Mouse (Mus musculus): ENCODE measurements at regions not wholly inside any gene's neighbourhood (a gene's known extent, or its start where the extent isn't known, plus 50 kb on each side); places are given as distances from the start of the nearest gene placed in this dataset.
A peak's percentile ranks its signal among the peaks of the same experiment; 100 is the strongest.

GRCm38 (mm10) chr1:133549816-133550215, 60.3 kb downstream of the Snrpe start:
- Histone ChIP-seq H3K9me3 (0 out of 2 replicates have a peak, but pooled peaks cover 5% of the 10 kb centered on the region), H3K27me3 (replicated peaks) (no peaks in the 10 kb centered on the region), H3K4me1 (no peaks in the 10 kb centered on the region), H3K9ac (no peak overlapping the region), H3K4me2 (no peak overlapping the region), H3K36me3 (no peaks in the 10 kb centered on the region), H3K4me3 (no peak overlapping the region), H3K27ac (replicated peaks) (no peak overlapping the region)
- ATAC-seq (ENCODE audit: extremely low read depth, insufficient number of reproducible peaks, low FRiP score, low TSS enrichment) = no peak
- 58% methylated on average over 10 of the region's 10 CpGs for WGBS

DNA sequence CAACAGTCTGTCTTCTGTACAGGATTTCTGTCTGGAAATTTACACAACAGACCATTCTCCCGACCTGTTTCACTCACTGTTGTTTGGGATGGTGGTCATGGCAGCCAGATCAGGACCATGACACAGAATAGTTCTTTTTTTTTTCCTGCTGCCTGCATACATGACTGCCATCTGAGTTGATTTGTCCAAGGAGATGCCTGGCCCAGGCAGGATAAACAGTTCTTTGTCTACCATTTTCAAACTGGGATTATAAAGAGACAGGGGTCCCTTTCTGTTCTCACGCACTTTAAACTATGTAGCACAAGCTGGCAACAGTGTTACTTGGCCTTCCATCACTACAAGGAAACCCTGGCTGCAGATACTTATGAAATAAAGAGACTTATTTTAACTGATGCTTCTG, 61.1 kb downstream of the Snrpe start:
- 55% methylated on average over 2 of the region's 2 CpGs for WGBS
- H3K4me2 ChIP-seq = no peak overlapping the region
- H3K4me1 ChIP-seq = no peaks in the 10 kb centered on the region
- H3K9me3 ChIP-seq = 0 out of 2 replicates have a peak, but pooled peaks cover 5% of the 10 kb centered on the region
- no peak overlapping the region for H3K4me3 ChIP-seq
- no peaks in the 10 kb centered on the region for H3K27me3 ChIP-seq (replicated peaks)
- no peak overlapping the region for H3K9ac ChIP-seq
- no peaks in the 10 kb centered on the region for H3K36me3 ChIP-seq
- no peak overlapping the region for H3K27ac ChIP-seq (replicated peaks)
- no peak for ATAC-seq (ENCODE audit: extremely low read depth, insufficient number of reproducible peaks, low FRiP score, low TSS enrichment)

- 78% methylated on average over 3 of the region's 3 CpGs for WGBS
- H3K9ac ChIP-seq = no peak overlapping the region
- no peak overlapping the region for H3K27ac ChIP-seq (replicated peaks)
Observed at GRCm38 (mm10) chr1:133547541-133547940, 62.5 kb downstream of the Snrpe start.

GRCm38 (mm10) chr1:133544996-133545395, 65.1 kb downstream of the Snrpe start:
- no peaks in the 10 kb centered on the region for H3K27me3 ChIP-seq (replicated peaks)
- no peak overlapping the region for H3K4me2 ChIP-seq
- H3K9me3 ChIP-seq = no peaks in the 10 kb centered on the region
- no peak for ATAC-seq (ENCODE audit: extremely low read depth, insufficient number of reproducible peaks, low FRiP score, low TSS enrichment)
- no peaks in the 10 kb centered on the region for H3K36me3 ChIP-seq
- H3K9ac ChIP-seq = no peak overlapping the region
- 72% methylated on average over 9 of the region's 9 CpGs for WGBS
- H3K4me3 ChIP-seq = no peak overlapping the region
- no peaks in the 10 kb centered on the region for H3K4me1 ChIP-seq
- H3K27ac ChIP-seq (replicated peaks) = no peak overlapping the region

More at GRCm38 (mm10) chr1:133547541-133547940, 62.5 kb downstream of the Snrpe start:
- Histone ChIP-seq H3K27me3 (replicated peaks) (no peaks in the 10 kb centered on the region), H3K4me1 (no peaks in the 10 kb centered on the region), H3K4me3 (no peak overlapping the region), H3K36me3 (no peaks in the 10 kb centered on the region), H3K9me3 (no peaks in the 10 kb centered on the region), H3K4me2 (no peak overlapping the region)
- no peak for ATAC-seq (ENCODE audit: extremely low read depth, insufficient number of reproducible peaks, low FRiP score, low TSS enrichment)

- Histone ChIP-seq H3K36me3 (no peaks in the 10 kb centered on the region), H3K9ac (no peak overlapping the region), H3K9me3 (0 out of 2 replicates have a peak, but pooled peaks cover 3% of the 10 kb centered on the region), H3K4me3 (no peak overlapping the region), H3K4me1 (no peaks in the 10 kb centered on the region), H3K27ac (replicated peaks) (no peak overlapping the region), H3K27me3 (replicated peaks) (no peaks in the 10 kb centered on the region), H3K4me2 (no peak overlapping the region)
- no peak for ATAC-seq (ENCODE audit: extremely low read depth, insufficient number of reproducible peaks, low FRiP score, low TSS enrichment)
- WGBS = 77% methylated on average over 10 of the region's 10 CpGs
Observed at GRCm38 (mm10) chr1:133543751-133544150, 66.3 kb downstream of the Snrpe start.

- 70% methylated on average over 15 of the region's 15 CpGs for WGBS
Observed at GRCm38 (mm10) chr1:133541996-133542775, 67.9 kb downstream of the Snrpe start.

DNA sequence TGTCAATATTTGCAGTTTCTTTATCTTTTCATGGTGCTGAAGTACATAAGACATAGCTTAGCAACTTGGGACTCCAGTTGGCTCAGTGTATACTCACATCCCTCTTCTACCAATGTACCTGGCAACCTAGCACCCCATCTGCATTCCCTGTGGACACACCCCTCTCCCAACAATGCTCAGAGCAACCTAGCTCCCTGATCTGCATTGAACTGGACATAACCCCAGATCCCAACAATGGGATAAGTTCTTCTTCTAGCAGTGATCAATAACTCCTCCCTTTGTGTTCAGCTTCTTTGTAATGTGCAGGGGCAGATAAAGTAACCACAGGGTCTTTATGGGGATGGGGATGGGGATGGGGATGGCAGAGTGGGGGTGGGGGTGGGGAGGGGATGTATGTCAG, 79.4 kb downstream of the Snrpe start:
- Histone ChIP-seq H3K4me1 (no peaks in the 10 kb centered on the region), H3K9me3 (0 out of 2 replicates have a peak, but pooled peaks cover 6% of the 10 kb centered on the region), H3K36me3 (no peaks in the 10 kb centered on the region), H3K4me3 (no peak overlapping the region), H3K27me3 (replicated peaks) (no peaks in the 10 kb centered on the region), H3K4me2 (no peak overlapping the region), H3K27ac (replicated peaks) (no peak overlapping the region), H3K9ac (no peak overlapping the region)
- no peak for ATAC-seq (ENCODE audit: extremely low read depth, insufficient number of reproducible peaks, low FRiP score, low TSS enrichment)

More at GRCm38 (mm10) chr1:133541996-133542775, 67.9 kb downstream of the Snrpe start:
- H3K4me3 ChIP-seq = no peak overlapping the region
- no peak overlapping the region for H3K4me2 ChIP-seq
- no peak overlapping the region for H3K27ac ChIP-seq (replicated peaks)
- no peaks in the 10 kb centered on the region for H3K36me3 ChIP-seq
- H3K4me1 ChIP-seq = no peaks in the 10 kb centered on the region
- ATAC-seq (ENCODE audit: extremely low read depth, insufficient number of reproducible peaks, low FRiP score, low TSS enrichment) = no peak
- H3K9ac ChIP-seq = no peak overlapping the region
- H3K9me3 ChIP-seq = 0 out of 2 replicates have a peak, but pooled peaks cover 6% of the 10 kb centered on the region
- no peaks in the 10 kb centered on the region for H3K27me3 ChIP-seq (replicated peaks)

DNA sequence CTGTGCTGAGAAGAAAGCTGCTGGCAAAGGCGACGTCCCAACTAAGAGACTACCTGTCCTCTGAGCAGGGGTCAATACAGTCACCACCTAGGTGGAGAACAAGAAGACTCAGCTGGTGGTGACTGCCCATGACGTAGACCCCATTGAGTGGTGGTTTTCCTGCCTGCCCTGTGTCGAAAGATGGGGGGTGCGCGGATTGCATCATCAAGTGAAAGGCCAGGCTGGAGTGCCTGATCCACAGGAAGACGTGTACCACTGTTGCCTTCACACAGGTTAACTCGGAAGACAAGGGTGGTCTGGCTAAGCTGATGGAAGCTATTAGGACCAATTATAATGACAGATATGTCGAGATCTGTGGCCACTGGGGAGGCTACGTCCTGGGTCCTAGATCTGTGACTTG, 80.3 kb downstream of the Snrpe start:
- H3K4me2 ChIP-seq = no peak overlapping the region
- H3K36me3 ChIP-seq = no peaks in the 10 kb centered on the region
- H3K9me3 ChIP-seq = 0 out of 2 replicates have a peak, but pooled peaks cover 6% of the 10 kb centered on the region
- no peak for ATAC-seq (ENCODE audit: extremely low read depth, insufficient number of reproducible peaks, low FRiP score, low TSS enrichment)
- no peak overlapping the region for H3K9ac ChIP-seq
- H3K27me3 ChIP-seq (replicated peaks) = no peaks in the 10 kb centered on the region
- H3K4me3 ChIP-seq = no peak overlapping the region
- no peak overlapping the region for H3K27ac ChIP-seq (replicated peaks)
- 82% methylated on average over 10 of the region's 10 CpGs for WGBS
- H3K4me1 ChIP-seq = no peaks in the 10 kb centered on the region

DNA sequence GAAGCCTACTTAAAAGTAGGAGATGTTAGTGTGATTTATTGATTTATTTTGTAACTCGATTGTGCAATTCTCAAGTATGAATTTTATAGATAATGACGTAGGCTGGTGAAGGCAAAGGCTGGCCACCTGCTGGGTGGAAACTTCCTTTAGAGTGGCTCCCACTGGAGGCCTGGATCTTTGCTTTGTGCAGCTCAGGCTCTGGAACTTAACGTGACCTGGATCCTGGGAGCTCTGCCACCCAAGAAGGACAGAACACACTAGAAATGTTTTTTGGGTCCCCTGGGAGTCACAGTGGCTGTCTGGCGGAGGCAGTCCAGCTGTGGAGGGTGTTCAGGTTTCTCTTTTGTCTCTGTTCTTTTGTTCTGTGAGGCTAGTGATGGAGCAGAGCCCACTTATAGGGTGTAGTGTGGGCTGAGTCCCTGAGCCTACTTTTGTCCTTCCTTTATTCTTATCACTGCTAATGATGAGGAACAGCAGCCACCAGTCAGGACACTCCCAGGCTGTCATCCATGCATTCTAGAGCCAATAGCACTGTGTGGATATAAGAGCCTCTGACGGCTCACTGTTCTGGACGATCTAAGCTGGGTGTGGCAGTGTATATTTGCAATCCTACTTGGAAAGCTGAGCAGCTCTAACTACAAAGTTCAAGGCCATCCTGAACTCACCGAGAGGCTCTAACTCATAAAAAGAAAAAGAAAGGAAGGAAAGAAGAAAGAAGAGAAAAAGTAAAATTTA, 82.3 kb downstream of the Snrpe start:
- no peak overlapping the region for H3K4me2 ChIP-seq
- no peaks in the 10 kb centered on the region for H3K4me1 ChIP-seq
- H3K9me3 ChIP-seq = 0 out of 2 replicates have a peak, but pooled peaks cover 6% of the 10 kb centered on the region
- no peak overlapping the region for H3K9ac ChIP-seq
- no peaks in the 10 kb centered on the region for H3K27me3 ChIP-seq (replicated peaks)
- H3K27ac ChIP-seq (replicated peaks) = no peak overlapping the region
- 50% methylated on average over 7 of the region's 7 CpGs for WGBS
- H3K36me3 ChIP-seq = no peaks in the 10 kb centered on the region
- H3K4me3 ChIP-seq = no peak overlapping the region
- ATAC-seq (ENCODE audit: extremely low read depth, insufficient number of reproducible peaks, low FRiP score, low TSS enrichment) = no peak

- Histone ChIP-seq H3K36me3 (no peaks in the 10 kb centered on the region), H3K4me3 (no peak overlapping the region), H3K9me3 (no peaks in the 10 kb centered on the region), H3K27ac (replicated peaks) (no peak overlapping the region), H3K9ac (no peak overlapping the region), H3K4me2 (no peak overlapping the region), H3K4me1 (peaks cover 14% of the 10 kb centered on the region), H3K27me3 (replicated peaks) (no peaks in the 10 kb centered on the region)
- WGBS = 64% methylated on average over 1 of the region's 1 CpGs
- ATAC-seq (ENCODE audit: extremely low read depth, insufficient number of reproducible peaks, low FRiP score, low TSS enrichment) = no peak
Observed at GRCm38 (mm10) chr1:133522825-133523224, 87.3 kb downstream of the Snrpe start.

- peak overlapping the region; percentile 67 for H3K27ac ChIP-seq (replicated peaks)
- no peaks in the 10 kb centered on the region for H3K27me3 ChIP-seq (replicated peaks)
- no peak overlapping the region for H3K9ac ChIP-seq
- no peak overlapping the region for H3K4me3 ChIP-seq
- H3K4me1 ChIP-seq = peaks cover 14% of the 10 kb centered on the region
- peak; percentile 31; the same call in 1 of the 2 replicates for ATAC-seq (ENCODE audit: extremely low read depth, insufficient number of reproducible peaks, low FRiP score, low TSS enrichment)
- H3K4me2 ChIP-seq = no peak overlapping the region; the same call in 1 of the 2 replicates
- 23% methylated on average over 8 of the region's 8 CpGs for WGBS
- H3K36me3 ChIP-seq = no peaks in the 10 kb centered on the region
- 0 out of 2 replicates have a peak, but pooled peaks cover 4% of the 10 kb centered on the region for H3K9me3 ChIP-seq
Observed at GRCm38 (mm10) chr1:133520652-133521051, 89.4 kb downstream of the Snrpe start.
